Mouse (Mus musculus): Measurements from ENCODE around the gene Agmat.

- TF ChIP-seq CTCF (IDR thresholded peaks at IDR 0.05; ENCODE audit: extremely low read depth, insufficient read length, insufficient replicate concordance, low read depth, low read length) (no peak), POLR2A (IDR thresholded peaks at IDR 0.05; ENCODE audit: low read depth, low read length) (no peak)
Measured at GRCm38 (mm10) chr4:141769501-141770160, 23.2 kb downstream of the Agmat start.

Measured in small intestine, adult 2 months (tissue).